Mouse (Mus musculus) natural killer cell, adult 2 months (primary cell): ENCODE results near the gene Napepld.
"Not testable (repeated sequence)": the region's sequence is repeated elsewhere in the genome, so short reads cannot be mapped to it uniquely, and the experiment has no call there.

Experiments
- DNase-seq, 2 experiments: peaks; one replicate each; pipeline ENCODE4 v3.0.0; 2022; ENCODE audit warnings: low spot score in 2 of 2

The Napepld gene

GRCm38 (mm10) chr5:21701351-21702008 lies at the start of gene Napepld:
TSS of gene Napepld (minus strand) at chr5:21701396.
- DNase-seq: peak; percentile 98 to 99

GRCm38 (mm10) chr5:21745966-21746365 lies 44.8 kb upstream of the Napepld start:
- DNase-seq: no peak

- no peak for DNase-seq
Observed at GRCm38 (mm10) chr5:21744651-21745050, 43.5 kb upstream of the Napepld start.

- DNase-seq: no peak
Observed at GRCm38 (mm10) chr5:21743606-21744005, 42.4 kb upstream of the Napepld start.

GRCm38 (mm10) chr5:21739881-21740280 lies 38.7 kb upstream of the Napepld start:
- DNase-seq: no peak

- no peak for DNase-seq
Observed at GRCm38 (mm10) chr5:21739120-21739519, 37.9 kb upstream of the Napepld start.

- DNase-seq: no peak
Observed at GRCm38 (mm10) chr5:21737620-21738019, 36.4 kb upstream of the Napepld start.

- DNase-seq: peak; percentile 81 to 87
Observed at GRCm38 (mm10) chr5:21736956-21737585, 35.9 kb upstream of the Napepld start, which contains the start of gene Pmpcb. TSS of gene Pmpcb (plus strand) at chr5:21737141.

- DNase-seq: no peak
Observed at GRCm38 (mm10) chr5:21736046-21736445, 34.9 kb upstream of the Napepld start.

GRCm38 (mm10) chr5:21735584-21735983 lies 34.4 kb upstream of the Napepld start:
- DNase-seq: peak; percentile 49 to 74

- DNase-seq: no peak
Observed at GRCm38 (mm10) chr5:21735100-21735499, 33.9 kb upstream of the Napepld start.

GRCm38 (mm10) chr5:21732930-21733329 lies 31.7 kb upstream of the Napepld start:
- DNase-seq: no peak

- DNase-seq: no peak
Observed at GRCm38 (mm10) chr5:21732177-21732911, 31.1 kb upstream of the Napepld start.

- no peak for DNase-seq
Observed at GRCm38 (mm10) chr5:21729107-21729506, 27.9 kb upstream of the Napepld start.

- no peak for DNase-seq
Observed at GRCm38 (mm10) chr5:21724872-21725271, 23.7 kb upstream of the Napepld start.

- DNase-seq: no peak
Observed at GRCm38 (mm10) chr5:21724427-21724826, 23.2 kb upstream of the Napepld start.

GRCm38 (mm10) chr5:21719209-21719608 lies 18.0 kb upstream of the Napepld start:
- DNase-seq: no peak

- no peak for DNase-seq
Observed at GRCm38 (mm10) chr5:21718546-21718945, 17.4 kb upstream of the Napepld start.

- DNase-seq: no peak
Observed at GRCm38 (mm10) chr5:21717165-21717715, 16.0 kb upstream of the Napepld start.

- no peak for DNase-seq
Observed at GRCm38 (mm10) chr5:21714447-21714846, 13.3 kb upstream of the Napepld start.

GRCm38 (mm10) chr5:21712127-21712715 lies 11.0 kb upstream of the Napepld start:
- DNase-seq: no peak

- DNase-seq: not testable (repeated sequence)
Observed at GRCm38 (mm10) chr5:21708011-21708410, 6.8 kb upstream of the Napepld start.
